Mouse (Mus musculus) heart, adult 2 months (tissue): ENCODE data around the gene Lrrc25.

Experiments
- CTCF ChIP-seq: fragments of 200-600 bp; IDR thresholded peaks from 2 replicates; pipeline ENCODE4 v1.8.1; 2022; ENCODE audit warnings: antibody characterized with exemption, mild to moderate bottlenecking, moderate library complexity
- POLR2A ChIP-seq: fragments of 200-500 bp; IDR thresholded peaks from 2 replicates; pipeline ENCODE4 v1.6.1; 2011; ENCODE audit warnings: mild to moderate bottlenecking, low read depth, low read length, control low read depth; ENCODE audit not compliant: insufficient read depth

GRCm38 (mm10) chr8:70646775-70647174, 30.8 kb downstream of the Lrrc25 start:
- no peak for TF ChIP-seq CTCF
- TF ChIP-seq POLR2A: no peak
